Mouse (Mus musculus): ENCODE results near the gene Sipa1l3. TPM values are rescaled to one million over a fixed set of nuclear protein-coding genes. Genes with fewer than 3 reads are reported as not detected.

Gene Sipa1l3
- polyA plus RNA-seq (2014; fragmentation: Illumina TruSeq; extraction: RNeasy Lipid Tissue Mini Kit (QIAGEN cat#74804)): 10.6 TPM

DNA sequence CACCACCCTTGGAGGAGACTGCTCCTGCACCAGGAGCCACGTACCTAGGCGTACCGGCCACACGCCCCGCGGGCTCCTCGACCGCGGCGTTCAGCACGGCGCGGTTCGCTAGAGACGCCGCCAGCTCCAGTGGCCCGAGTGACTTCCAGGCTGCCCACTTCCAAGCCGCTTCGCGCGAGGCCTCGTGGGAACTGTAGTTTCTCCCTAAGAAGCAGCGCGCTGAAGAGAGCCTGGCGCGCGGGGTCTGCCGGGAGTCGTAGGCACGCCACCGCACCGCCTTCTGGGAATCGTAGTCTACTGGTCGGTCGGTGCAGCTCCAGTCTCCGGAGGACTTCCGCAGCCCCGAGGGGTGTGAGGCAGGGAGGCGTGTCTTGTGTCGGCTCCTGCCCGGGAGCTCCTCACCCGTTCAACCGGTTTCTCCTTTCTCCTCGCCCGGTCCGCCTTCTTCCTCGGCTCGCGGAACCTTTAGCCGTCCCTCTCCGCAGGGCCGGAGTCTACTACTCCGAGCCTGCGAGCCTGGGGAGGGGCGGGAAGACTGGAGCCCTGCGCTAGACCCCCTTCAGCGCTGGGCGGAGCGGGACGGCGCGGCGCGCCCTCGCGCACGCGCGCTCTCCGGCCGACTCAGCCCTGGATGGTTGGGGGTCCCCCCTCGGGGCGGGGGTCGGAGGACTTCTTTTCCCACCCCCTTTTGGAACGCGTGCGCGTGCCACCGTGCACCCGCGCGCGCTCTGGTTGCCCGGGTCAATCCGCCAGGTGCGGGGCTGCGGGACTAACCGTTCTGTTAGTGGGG is at the start of gene Sipa1l3:
Gene Sipa1l3 (minus strand): TSS at position 221 of the 790 bp plus-strand sequence.

DNA sequence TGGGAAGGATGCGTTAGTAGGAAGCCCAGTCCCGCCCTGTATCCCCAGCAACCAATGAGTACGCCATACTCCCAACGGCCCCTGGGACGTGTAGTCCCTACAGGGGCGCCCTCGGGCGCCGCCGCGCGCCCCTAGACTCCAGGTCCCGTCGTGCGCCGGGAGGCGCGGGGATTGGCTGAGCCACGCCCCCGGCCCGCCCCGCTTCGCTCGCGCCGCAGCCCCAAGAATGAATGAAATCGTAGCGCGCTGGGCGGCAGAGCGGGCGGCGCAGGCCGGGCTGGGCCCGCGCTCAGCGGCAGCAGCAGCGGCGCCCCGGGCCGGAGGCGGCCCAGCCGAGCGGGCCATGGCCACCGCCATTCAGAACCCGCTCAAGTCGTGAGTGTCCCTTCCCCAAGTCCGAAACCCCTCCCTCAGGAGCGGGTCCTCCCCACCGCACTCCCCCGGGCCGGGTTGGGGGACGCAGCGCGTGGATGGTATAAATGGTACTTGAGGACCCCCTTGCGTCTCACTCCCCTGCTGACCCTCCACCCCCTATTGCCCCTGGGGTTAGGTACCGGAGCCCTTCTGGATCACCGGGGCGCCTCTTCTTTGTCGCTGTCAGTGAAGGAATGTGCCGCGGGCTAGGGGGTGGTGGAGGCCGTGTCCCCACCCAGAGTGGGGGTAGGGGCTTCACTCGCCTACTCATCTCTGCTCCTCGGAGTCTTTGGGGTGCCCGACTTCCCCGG is 214.5 kb downstream of the Sipa1l3 start, which contains the start of gene Dpf1:
Gene Dpf1 (plus strand): TSS at position 214 of the 725 bp plus-strand sequence.

DNA sequence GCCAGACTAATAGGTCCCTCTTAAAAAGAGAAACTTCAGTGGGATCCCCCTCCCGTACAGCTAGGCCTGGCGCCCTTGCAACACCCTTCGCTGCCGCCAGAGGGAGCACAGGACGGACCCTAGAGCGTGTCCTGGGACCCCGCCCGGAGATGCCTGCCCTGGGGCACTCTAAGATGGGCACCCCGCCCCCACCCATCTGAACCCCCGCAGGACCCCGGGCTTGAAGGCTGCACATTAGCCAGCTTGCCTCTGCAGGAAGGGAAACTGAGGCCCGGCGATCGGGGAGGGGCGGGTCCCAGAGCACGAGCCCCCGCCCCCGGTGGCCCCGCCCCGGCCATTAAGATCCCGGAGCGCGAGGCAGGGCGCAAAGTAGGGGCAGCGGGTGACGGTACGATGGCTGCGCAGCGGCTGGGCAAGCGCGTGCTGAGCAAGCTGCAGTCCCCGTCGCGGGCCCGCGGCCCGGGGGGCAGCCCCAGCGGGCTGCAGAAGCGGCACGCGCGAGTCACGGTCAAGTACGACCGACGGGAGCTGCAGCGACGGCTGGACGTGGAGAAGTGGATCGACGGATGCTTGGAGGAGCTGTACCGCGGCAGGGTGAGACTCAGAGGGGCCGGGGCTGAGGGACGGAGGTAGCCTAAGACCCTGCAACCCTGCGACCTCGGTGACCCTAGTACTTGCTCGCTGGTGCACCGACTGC is 229.4 kb downstream of the Sipa1l3 start, which contains the start of gene Ppp1r14a:
Gene Ppp1r14a (plus strand): TSS at position 367 of the 697 bp plus-strand sequence.

DNA sequence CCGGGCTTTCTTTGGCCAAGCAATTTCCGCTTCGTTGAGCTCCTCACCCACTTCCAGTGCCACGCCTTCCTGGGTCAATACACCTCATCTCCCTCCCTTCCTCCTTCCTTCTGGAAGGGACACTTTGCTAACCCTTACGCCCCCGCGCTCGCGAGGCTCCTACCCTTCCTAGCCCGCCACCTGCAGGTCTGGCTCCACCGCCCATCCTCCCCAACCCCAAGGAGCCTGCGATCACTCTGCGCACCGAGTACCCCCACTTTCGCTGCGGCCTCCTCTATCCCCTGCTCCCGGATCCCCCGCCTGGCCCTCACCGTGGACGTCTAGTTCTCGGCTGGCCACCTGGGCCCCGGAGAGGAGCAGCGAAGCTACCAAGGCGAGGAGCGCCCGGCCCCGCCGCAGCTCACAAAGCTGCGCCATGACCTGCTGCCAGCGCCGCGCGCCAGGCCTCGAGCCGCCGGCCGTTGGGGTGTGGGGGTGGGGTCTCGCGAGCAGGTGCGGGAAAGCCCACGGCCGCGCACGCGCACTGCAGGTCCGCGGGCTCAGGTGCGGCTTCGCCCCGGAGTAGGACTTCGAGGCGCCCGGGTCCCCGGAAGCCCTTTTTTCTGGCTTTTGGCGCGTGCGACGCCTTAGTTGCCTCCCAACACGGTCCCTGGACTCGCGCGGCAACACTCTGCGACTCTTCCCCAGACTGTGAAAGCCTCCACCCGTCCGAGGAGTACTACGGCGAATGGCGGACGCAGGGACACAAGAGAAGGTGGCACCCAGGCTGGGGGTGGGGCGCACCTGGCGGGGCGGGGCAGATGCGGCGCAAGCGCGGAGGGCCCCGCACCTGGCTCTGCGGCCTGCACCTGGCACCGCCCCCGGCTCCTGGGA is 237.0 kb downstream of the Sipa1l3 start, which contains the start of gene Spint2:
Gene Spint2 (minus strand): TSS at position 712 of the 873 bp plus-strand sequence.

Other genes with a start within 250 kb of the Sipa1l3 start
- 10.6 TPM for gene Spint2, start 236.7 kb downstream of the Sipa1l3 start, polyA plus RNA-seq (2014; fragmentation: Illumina TruSeq; extraction: RNeasy Lipid Tissue Mini Kit (QIAGEN cat#74804))
- not detected for gene Ppp1r14a, start 229.3 kb downstream of the Sipa1l3 start, polyA plus RNA-seq (2014; fragmentation: Illumina TruSeq; extraction: RNeasy Lipid Tissue Mini Kit (QIAGEN cat#74804))
- gene Dpf1, start 214.7 kb downstream of the Sipa1l3 start, polyA plus RNA-seq (2014; fragmentation: Illumina TruSeq; extraction: RNeasy Lipid Tissue Mini Kit (QIAGEN cat#74804)): 0.29 TPM
- not detected for gene Catsperg2, start 208.4 kb upstream of the Sipa1l3 start, polyA plus RNA-seq (2014; fragmentation: Illumina TruSeq; extraction: RNeasy Lipid Tissue Mini Kit (QIAGEN cat#74804))
- 19.2 TPM for gene Zfp84, start 249.9 kb upstream of the Sipa1l3 start, polyA plus RNA-seq (2014; fragmentation: Illumina TruSeq; extraction: RNeasy Lipid Tissue Mini Kit (QIAGEN cat#74804))

Measured in ovary, adult 10 weeks (tissue).